Mouse (Mus musculus) MEL (cell line): ENCODE measurements around the gene Atp6v1e1.
A peak's percentile ranks its signal among the peaks of the same experiment; 100 is the strongest.

Source experiments
- CTCF ChIP-seq, 3 experiments: IDR thresholded peaks in 2 of 3; conservative IDR thresholded peaks in 1 of 3; 2 replicates each; pipeline ENCODE4 v1.5.1; 2011 to 2012; ENCODE audit warnings: low read length in 3 of 3, low read depth in 2 of 3, mild to moderate bottlenecking in 2 of 3, improper control_type of control experiment in 1 of 3, inconsistent platforms in 1 of 3, mixed read lengths in 1 of 3, moderate library complexity in 1 of 3; ENCODE audit not compliant: control insufficient read depth in 1 of 3, insufficient read depth in 1 of 3, poor library complexity in 1 of 3, severe bottlenecking in 1 of 3
- ELF1 ChIP-seq: IDR thresholded peaks from 2 replicates; pipeline ENCODE4 v1.6.1; 2014; ENCODE audit warnings: low read depth, mild to moderate bottlenecking, inconsistent platforms, low read length, improper control_type of control experiment, moderate library complexity
- EP300 ChIP-seq, 2 experiments: IDR thresholded peaks; 2 replicates each; pipeline ENCODE4 v1.6.1; 2011; ENCODE audit warnings: improper control_type of control experiment in 2 of 2, low read length in 2 of 2, low read depth in 1 of 2, mild to moderate bottlenecking in 1 of 2
- MAFK ChIP-seq: IDR thresholded peaks from 2 replicates; pipeline ENCODE4 v1.6.1; 2011; ENCODE audit warnings: low read depth, mild to moderate bottlenecking, low read length, improper control_type of control experiment, borderline replicate concordance
- SIN3A ChIP-seq: IDR thresholded peaks from 2 replicates; pipeline ENCODE4 v1.6.1; 2012; ENCODE audit warnings: low read length, improper control_type of control experiment, inconsistent platforms

DNA sequence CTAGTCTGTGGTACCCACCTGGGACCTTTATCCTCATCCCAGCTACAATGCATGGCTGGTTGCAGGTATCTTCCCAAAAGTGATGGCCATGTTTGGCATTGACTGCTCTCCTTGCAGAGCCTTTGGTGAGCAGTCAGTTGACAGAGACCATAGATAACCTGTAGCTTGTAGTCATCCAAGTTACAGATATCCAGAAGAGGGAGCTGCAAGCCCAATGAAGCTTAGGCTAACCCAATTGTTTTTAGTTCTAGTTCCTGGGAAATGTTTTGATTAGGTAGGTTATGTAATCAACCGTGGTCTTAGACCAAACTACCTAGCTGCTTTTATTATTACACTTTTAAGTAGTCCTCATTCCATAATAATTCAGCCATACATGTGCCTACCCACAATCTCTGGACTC is 51.2 kb downstream of the Atp6v1e1 start:
- TF ChIP-seq EP300 (IDR thresholded peaks at IDR 0.05; ENCODE audit: low read depth in 1 of 2, low read length in 2 of 2) (no peak), MAFK (no peak), ELF1 (no peak), CTCF (IDR thresholded peaks at IDR 0.05 in 2 of 3, conservative IDR thresholded peaks at IDR 0.05 in 1 of 3; ENCODE audit: control insufficient read depth in 1 of 3, insufficient read depth in 1 of 3, low read depth in 2 of 3, low read length in 3 of 3, poor library complexity in 1 of 3, severe bottlenecking in 1 of 3) (peak in 1 of 3 experiments; percentile 54; a peak in 2 of 6 replicates), SIN3A (no peak)
